Mouse (Mus musculus) cerebellum, postnatal 14 days (tissue): ENCODE results near the gene Acss1.

Experiments used
- DNase-seq, 2 experiments: peaks; one replicate each; pipeline ENCODE4 v3.0.0; 2021; ENCODE audit warnings: mixed read lengths in 2 of 2

The Acss1 gene

GRCm38 (mm10) chr2:150665534-150666451 is 2.5 kb downstream of the Acss1 start:
- DNase-seq = no peak

DNA sequence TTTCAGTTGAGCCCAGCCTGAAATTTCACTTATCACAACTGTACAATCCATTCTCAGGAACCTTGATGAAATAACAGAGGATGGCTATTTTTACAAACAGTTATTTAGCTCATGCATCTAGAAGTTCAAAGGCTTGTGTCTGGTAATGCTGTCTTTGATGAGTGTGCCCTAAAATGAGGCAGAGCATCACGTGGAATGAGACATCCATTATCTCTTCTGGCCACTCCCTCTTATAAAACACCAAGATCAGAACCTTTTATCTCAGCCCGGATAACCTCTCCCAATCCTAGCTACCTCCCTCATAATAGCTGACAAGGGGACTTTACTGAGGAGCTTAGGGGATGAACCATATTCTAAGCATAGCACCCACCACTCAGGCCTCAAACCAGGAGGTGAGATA is 3.3 kb downstream of the Acss1 start:
- no peak for DNase-seq

DNA sequence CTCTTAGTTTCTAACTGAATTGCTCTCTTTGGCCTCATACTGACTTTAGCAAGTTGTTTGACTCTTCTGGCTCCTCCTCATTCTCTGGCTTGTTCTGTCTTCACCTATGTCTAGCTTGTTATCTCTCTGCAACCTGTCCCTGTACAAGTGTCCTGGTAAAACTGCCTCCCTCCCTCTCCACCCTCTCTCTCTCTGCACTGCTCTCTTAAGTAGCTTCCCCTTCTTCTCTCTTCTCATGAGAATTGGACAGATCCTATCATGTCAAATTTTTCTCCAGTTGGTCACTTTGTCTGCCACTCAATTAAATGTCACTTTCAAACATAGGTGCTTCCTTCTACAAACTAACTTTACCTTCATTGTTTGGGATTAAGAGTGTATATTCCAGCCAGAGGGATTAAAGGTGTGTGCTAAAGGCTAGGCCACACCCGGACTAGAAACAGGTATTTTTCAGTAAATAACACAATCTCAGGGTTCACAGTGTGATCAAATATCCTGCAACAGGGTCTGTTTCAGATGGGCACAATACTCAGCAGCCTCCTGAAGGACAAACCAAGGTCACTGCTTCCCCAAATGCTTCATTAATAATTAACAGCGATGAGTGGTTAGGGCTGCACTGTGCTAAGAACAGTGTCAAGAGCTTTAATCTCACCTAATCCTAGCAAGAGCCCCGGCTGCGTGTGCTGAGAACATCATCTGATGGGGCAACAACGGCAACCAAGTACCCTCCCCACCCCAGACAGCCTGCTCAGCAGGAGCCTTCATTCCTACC is 4.0 kb downstream of the Acss1 start:
- no peak for DNase-seq

DNA sequence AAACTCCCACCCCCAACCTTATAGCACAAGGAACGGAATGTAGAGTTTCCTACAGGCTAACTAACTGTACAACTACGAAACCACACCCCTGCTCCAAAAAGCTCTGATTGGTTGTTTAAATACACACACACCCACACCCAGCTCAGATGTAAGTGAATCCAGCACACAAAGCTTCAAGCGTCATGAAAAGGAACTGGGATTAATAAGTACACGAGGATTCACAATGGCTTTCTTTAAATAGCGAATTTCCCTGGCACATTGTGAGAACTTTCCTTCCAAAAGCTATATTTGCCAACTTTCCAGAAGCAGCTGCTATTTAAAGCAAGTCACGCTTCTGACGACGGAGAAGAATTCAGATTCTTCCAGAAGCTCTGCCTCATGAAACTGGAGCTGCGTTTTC is 5.0 kb downstream of the Acss1 start:
- no peak for DNase-seq

GRCm38 (mm10) chr2:150662007-150662406 is 6.3 kb downstream of the Acss1 start:
- DNase-seq = no peak

DNA sequence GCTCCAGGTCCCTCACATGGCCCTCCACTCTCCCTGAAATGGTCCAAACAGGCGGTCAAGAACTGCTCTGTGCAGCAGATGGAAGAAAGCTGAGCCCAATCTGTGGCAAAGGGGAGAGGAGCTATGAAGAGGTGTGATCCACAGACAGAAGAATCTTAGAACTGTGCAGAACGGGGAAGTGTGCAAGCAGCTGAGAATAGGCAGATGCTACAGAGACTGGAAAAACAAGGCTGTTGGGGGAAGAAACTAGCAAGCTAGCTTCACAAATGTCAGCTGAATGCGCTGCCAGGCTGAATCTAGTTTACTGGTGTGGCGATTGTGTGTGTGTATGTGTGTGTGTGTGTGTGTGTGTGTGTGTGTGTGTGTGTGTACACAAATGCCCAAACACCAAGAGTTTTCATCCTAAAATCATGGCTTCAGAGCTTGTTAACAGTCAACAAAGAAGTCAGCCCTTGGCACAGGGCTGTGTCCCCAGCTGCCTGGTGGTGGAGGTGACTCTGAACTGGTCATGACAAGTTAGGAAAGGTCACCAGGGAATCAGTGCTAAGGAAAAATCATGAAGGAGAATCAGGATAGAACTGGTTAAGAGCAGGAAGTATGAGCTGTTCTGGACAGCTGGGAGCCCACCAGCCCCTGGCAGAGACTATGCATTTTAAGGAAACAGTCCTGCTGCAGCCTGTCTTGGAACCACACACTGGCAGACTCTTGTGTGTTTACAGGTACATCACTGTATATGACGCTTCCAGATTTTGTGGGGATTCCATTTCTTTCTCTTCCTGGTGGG is 7.4 kb downstream of the Acss1 start:
- no peak for DNase-seq

DNA sequence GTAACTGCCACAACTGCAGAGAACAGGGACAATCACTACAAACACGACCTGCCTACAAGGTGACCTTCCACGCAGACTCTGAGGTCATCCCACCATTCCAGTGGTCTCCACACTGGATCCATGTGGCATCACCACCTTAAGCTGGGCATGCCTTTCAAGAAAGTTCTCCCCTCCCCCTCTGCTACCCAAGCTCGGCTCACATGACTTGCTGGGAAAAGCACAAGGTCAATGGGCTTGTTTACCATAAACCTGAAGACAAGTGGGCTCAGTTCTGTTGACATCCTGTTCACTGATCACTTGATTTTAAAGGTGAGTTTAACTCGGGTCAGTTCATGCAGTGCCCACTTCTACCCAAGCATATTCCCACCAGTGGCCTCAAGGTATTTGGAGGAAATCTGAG is 8.3 kb downstream of the Acss1 start:
- no peak for DNase-seq

GRCm38 (mm10) chr2:150656975-150657768 is 11.1 kb downstream of the Acss1 start:
- no peak for DNase-seq

DNA sequence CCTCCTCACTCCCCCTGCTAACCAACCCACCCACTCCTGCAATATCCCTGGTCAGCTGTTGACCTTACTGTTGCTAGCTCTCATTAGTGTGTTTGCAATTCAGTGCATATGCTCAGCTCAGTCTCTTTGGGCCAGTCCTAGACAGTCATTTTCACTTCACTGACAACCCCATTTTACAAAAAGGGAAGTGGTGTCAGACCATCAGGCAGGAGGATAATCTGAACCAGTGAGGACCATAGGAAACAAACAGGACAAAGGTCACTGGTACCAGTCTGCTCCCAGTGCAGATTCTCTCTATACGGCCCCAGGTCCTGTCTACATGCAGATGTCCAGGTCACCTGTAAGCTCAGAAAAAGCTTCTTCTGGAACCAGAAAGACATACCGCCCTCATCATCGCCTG is 12.2 kb downstream of the Acss1 start:
- DNase-seq = no peak

DNA sequence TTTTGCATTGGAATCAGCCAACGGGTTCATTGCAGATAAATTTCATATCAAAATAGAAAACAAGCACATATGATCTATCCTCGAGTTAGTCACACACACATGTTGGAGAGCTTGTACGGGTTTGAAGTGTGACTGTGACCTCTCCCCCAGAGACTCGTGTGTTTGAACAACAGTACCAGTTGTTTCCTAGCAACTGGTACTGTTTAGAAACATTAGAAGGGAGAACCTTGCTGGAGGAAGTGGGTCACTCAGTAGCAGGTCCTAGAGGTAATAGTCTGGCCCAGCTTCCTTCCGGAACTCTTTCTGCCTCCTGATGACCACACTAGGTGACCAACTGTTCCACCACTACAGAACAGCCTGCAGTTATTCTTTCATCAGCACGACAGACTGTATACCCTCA is 13.0 kb downstream of the Acss1 start:
- DNase-seq = no peak

DNA sequence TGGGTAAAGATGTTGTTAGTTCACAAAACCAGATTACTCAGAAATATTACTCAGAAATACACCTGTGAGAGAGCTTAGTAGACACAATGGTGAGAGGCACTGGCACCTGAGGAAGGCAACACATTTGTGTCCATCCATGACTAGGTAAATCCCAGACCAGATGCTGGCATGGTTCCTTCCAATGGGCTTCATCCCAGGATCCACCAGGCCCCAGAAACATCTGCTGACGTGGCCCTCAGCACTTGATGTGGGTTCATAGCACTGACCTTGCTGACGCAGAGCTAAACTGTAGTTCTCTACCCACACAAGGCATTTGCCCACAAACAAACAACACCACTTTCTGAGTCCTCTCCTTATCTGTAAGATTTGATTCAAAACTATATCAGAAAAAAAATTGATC is 13.5 kb downstream of the Acss1 start:
- no peak for DNase-seq

DNA sequence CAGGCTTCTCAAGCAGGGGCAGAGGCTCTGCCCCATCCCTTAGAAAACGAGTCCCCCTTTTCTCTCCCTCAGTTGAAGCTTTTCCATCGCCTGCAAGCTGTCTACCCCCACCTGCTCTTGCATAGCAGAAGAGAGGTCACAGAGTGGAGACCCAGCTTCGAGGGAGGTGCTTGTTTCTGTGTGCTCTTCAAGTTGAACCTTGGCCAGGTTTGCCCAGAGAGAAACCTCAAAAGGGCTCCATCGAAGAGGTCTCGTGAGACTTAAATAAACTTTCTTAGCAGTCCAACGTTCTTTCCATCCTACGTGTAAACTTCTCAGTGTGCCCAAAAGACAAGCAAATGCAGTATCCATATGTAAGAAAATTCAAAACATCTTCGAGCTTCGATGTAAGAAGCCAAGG is 16.9 kb downstream of the Acss1 start:
- no peak for DNase-seq

GRCm38 (mm10) chr2:150650511-150651074 is 17.7 kb downstream of the Acss1 start:
- no peak for DNase-seq

DNA sequence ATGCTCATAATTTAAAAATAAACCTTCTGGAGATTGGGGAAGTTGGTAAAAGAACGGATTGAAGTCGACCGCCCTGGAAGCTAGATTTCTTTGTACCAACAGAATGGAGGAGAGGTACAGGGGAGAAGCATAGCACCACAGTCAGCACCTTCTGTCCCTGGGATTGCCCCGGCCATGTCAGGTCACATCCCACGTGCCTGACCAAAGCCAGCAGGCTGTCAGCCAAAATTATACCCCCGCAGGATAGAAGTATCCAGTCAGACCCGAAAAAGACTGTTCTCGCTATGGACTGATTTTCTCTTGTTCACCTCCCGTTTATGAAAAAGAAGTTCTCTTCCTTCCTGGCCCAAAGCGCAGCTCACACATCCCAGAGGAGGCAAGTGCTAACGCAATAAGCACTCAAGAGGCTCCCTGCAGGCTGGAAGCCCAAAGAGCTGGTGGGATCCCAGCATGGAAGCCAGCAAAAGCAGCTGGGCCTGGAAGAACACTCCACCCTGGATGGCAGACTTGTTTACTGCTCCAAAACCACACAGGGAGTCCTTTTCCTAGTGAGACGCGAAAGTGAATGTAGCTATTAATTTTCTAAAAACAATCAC is 19.9 kb downstream of the Acss1 start:
- peak in 1 of 2 experiments; percentile 16 for DNase-seq

GRCm38 (mm10) chr2:150647681-150648299 is 20.5 kb downstream of the Acss1 start:
- no peak for DNase-seq

DNA sequence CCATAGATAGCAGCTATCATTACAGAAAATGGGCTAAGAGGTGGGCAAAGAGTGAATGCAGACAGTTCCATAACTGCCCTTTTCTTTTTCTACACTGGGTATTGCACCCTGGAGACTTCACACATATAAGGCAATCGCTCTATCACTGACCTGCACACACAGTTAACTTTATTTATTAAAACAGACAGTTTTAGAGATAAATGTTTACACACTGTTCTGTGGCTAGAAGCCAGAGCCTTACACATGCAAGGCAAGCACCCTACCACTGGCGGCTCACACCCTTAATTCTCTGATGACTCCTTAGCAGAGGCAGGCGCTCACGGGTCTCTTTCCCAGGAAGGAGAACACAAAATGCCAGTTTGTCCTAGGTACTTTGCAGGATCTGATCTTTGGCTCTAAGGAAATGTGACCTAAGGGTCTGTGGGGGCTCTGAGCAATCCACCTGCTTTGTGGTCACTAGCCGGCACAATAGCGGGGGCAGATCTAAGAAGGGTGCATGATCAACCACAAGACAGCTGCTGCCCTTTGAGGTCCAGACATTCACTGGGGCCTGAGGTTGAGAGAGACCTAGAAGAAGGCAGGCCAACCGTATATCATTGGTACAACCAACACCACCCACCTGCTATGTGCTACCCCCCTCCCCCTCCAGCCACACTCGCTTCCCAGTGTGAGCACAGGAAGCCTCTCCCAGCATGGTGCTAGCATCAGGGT is 21.7 kb downstream of the Acss1 start:
- DNase-seq = no peak

GRCm38 (mm10) chr2:150645225-150645624 is 23.1 kb downstream of the Acss1 start:
- DNase-seq = no peak

DNA sequence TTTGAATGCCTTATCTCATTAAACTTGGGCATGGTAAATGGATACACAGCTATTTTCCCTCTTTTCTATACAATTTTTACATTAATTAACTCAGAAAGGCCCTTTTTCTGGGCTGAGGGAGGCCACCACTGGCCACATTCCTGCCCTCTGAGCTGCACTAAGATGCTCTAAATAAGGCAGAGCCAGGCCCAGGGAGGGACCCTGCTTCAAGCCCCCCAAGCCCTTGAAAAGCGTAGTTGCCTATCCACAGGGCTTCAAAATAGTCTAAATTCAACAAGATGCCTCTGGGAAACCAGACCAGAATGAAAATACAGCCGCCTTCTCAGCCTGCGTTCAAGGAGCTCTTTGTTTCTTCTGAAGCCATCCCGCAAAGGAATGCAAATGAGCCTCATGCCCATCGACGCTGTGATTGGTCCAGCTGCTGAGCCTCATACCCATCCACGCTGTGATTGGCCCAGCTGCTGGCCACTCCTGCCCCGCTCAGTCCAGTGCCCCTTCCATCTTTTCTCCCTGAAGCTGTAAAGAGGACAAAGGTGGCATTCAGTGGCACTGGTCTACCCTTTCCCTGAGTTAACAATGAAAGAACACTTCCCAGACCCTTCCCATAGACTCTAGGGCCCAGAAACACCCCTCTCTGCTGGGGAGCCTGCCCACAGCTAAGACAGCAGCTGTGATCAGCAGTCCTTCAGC is 24.4 kb downstream of the Acss1 start:
- DNase-seq = peak in 1 of 2 experiments; percentile 20

GRCm38 (mm10) chr2:150643166-150643565 is 25.1 kb downstream of the Acss1 start:
- no peak for DNase-seq

DNA sequence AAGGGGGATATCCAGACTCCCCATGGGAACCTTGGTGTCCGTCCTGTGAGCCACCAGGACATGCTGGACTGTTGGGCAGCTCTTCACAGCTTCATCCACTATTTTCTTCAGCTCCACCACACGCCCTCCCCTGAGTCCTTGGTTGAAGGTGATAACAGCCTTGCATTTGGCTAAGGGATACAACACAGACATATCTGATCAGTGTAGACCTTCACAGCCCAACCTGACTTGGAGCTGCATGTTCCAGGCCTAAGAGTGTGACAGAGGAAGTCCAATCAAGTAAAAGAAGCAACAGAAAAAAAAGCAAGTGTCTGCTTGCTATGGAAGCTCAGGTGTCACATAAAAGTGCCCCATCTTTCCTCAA is 29.9 kb downstream of the Acss1 start:
- no peak for DNase-seq
